Mouse (Mus musculus): Measurements from ENCODE around the gene Sim2.

The Sim2 gene

GRCm38 (mm10) chr16:94079075-94079855 is 5.5 kb upstream of the Sim2 start:
- DNase-seq, result no peak

DNA sequence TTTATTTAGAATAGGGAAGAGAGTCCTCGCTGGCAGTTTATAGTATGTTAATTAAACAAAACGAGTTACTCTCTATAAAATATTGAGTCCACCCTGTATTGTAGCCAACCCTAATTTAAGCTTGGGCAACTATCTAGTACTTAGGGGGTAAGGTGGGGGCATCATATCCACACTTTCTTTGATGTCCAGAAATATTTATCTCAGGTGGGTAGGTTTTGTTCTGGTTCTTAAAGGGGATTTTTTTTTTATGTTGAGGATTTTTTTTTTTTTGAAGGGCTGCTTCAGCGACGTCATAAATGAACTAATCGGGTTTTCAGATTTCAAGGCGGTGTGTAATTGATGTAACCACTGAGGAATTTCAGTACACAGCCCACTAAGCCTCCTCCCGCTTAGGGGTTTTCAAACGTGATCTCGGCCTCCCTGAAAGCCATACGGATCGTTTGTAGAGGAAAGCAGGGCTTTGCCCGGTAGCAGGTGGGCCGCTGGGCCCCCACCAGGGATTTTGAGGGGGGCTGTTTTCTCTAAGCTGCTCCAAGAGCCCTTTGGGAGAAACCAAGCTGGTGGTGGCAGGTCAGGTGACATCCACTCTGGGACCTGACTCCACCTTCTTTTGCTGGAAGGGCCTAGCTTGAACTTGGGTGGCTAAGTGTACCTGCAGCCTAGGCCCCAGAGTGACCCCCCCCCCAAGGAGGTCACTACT is 4.7 kb upstream of the Sim2 start:
- DNase-seq, result no peak

DNA sequence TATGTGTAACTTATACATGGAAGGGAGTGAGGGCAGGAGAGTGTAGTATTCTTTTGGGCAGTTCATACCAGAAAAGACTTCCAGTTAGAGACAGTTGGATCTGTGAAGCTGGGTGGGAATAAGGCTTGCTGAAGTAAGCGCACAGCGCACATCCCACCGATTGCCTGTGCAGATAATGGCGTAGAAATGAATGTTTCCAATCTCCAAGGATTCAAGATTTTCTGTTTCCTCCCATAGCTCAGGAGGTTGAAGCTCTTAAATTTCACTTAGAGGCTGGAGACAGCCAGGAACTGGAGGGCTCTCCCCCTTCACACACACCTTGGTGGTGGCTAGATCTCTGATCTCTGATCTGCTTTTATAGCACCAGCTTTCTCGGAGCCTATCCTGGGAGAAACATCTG is 3.1 kb upstream of the Sim2 start:
- no peak for DNase-seq

GRCm38 (mm10) chr16:94081996-94082708 is 2.6 kb upstream of the Sim2 start:
- DNase-seq, result no peak

DNA sequence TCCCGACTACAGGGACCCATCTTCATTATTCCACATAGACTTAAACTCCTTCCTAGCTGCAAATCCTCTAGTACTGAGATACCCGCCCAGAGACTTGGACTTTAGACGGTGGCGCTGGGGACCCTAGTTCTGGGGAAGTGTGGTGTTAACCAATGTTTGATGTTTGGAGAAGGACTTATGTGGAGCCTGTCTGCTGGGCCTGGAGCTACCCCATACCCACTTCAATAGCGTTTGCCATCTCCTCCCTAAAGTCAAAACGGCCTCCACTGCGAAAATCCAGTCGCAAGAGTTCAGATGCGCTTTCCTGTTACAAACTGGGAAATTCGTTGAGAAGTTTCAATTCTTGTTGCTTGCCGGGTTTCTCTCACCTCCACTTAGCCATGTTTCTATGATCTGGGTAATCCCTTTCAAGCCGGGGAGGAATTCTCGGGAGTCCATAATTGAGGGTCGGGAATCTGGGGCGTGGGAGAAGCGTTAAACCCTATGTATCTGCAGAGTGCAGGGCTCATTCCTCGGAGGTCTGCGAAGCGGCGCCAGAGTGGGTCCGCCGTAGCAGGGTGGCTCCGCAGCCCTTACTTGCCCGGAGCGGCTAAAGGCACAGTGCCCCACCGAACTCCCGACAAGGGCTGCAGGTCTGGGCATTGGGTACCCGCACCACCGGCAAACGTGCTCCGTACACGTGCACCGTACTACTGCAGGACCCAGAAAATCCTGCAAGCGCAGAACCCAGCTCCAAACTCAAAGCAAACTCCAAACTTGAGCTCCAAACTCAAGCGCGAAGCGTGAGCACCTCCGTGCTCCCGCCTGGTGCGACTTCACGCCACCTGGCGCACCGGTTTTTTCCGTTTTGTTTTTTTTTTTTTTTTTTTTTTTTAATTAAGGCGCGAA is 1.5 kb upstream of the Sim2 start:
- DNase-seq, result no peak

DNA sequence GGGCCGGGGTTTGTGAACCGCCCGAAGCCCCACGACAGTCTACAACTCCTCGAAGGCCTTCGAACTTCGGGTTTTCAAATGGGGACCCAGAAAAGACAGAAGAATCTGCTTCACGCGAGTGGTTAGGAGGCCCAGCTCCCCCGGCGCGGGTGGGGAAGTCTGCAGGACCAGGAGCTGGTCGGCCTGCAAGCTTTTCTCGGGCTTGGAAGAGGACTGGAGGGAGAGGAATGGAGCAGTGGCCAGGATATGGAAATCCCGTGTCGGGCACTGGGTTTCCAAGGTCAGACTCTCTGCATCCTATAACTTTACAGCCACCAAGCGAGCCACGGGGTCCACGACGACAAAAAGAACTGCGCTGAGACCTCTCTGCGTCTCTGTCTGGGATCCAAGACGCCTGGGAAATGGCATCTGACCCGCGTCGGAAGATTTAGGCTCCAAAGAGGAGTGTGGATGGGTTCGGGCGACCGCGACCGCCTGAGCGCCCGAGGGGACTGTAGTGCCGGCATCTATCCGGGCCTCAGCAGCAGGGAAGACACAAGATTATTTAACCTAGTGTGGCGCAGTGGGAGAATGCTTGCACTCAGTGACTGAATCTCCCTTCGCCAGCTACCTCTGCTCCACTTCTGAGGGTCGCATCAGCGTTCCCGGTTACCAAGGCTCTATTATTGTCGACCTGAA is 744 bp upstream of the Sim2 start:
- DNase-seq, result no peak

DNA sequence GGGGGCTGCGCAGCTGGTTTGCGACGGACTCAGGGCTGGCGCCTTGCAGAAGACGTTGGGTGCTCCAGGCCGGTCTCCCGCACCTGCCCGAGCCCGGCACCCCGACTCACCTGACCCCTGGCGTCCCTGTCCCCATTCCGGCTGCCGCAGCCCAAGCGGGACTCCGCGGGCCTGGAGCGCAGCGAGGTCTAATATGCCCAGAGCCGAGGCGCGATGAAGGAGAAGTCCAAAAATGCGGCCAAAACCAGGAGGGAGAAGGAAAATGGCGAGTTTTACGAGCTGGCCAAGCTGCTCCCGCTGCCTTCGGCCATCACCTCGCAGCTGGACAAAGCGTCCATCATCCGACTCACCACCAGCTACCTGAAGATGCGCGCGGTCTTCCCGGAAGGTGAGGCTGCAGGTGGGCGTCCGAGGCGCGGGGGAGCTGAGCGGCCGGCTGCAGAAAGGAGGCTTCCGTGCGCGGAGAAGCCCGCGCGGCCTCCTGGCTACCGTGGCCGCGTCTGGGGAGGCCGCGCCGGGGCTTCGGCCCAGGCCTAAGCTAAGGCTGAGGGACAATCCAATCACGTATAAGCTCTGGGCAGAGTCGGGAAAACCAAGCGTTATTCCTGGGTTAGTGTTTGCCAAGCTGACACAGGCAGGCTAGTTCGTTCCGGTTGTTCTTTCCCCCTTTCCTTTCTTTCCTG is 1.0 kb downstream of the Sim2 start:
- DNase-seq, result no peak

GRCm38 (mm10) chr16:94086701-94087569 is 2.2 kb downstream of the Sim2 start:
- no peak for DNase-seq

DNA sequence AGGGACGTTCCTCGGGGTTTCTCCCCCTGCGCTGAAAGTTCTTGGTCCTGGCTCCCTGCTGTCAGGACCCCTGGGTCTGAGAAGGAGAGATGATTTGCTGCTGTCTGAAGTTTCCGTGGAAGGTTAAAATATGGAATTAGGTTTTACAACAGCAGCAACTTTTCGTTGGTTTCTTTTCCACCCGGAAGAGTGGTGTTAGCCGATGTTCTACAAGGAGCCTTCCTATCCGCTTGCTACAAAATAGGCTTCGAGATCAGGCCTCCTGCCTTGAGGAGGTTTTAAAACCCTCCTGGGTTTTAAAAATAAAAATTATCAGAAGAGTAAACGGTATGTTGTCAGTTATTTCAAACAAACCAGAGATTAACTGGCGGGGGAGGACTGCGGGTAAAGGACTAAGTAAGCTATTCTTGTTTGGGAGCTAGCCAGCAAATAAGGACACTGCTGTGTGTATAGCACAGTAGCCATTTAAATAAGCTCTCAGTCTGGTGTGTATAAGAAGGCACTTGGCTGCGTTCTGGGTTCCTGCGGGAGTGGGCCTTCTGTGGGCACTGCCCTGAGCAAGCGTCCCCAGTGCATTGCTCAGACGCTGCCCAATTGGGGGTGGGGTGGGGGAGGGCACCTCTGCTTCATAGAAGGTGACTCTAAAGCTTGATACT is 3.0 kb downstream of the Sim2 start:
- no peak for DNase-seq

GRCm38 (mm10) chr16:94088226-94088748 is 3.6 kb downstream of the Sim2 start:
- no peak for DNase-seq

DNA sequence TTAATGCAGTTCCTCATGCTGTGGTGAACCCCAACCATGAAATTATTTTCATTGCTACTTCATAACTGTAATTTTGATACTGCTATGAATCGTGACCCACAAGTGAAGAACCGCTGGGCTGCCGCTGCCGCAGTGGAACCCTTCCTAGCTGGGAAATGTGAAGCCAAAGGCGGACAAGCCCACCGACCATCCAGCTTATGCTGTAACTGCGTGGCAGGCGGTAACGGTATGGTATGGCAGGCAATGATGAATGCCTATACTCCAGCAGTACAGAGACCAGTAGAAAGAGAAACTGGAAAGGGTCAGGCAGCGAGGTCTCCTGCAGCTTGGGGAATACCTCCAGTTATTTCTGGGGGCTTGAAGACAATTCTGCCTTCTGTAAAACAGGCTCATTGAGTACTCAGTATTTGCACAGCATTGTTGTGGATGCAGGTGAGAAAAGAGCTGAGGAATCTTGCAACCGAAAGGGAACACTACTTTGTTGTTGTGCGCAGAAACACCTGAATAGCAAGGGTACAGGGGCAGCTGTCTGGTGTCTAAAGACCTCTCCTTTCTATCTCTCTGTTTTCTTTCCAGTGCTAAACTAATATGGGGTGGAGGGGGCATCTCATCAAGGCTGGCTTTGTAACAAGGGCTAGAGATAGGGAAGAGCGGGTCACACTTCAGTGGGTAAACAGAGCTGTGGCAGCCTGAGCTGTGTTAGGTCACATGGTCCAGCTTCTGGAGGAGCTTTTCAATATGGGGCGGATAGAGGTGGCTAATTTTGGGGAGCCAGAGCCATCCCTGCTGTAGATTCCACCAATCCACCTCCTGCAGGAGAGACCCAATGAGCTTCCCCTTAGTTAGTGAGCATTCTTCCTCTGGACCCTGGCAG is 4.3 kb downstream of the Sim2 start:
- DNase-seq, result no peak

DNA sequence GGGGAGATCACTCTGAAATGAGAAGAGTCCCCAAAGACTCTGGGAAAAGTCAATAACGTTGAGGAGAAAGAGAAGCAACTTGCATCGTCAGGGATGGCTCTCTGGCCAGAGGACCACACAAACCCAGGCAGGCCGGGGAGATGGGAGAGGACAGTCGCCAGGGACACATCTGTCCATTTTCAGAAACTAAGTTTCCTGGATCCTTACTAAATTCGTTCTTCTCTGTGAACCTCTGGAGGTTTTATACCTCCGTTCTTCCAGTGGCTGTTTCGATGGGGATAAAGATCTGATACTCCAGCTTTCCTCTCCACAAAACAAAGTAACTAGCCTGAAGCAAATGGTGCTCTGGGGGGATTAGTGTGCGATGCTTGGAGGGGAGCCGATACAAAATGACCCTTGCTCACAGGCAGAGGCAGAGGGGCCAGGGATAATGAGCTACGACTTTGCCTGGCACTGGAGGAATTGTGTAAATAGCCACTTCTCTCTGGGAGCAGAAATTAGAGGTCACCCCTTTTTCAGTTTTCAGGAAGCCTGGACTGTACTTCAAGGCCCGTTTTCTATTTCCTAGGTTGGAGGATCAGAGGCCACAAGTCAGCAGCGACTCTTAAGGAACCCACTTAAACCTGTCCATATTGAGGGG is 7.9 kb downstream of the Sim2 start:
- DNase-seq, result no peak

GRCm38 (mm10) chr16:94093151-94093863 is 8.6 kb downstream of the Sim2 start:
- no peak for DNase-seq

DNA sequence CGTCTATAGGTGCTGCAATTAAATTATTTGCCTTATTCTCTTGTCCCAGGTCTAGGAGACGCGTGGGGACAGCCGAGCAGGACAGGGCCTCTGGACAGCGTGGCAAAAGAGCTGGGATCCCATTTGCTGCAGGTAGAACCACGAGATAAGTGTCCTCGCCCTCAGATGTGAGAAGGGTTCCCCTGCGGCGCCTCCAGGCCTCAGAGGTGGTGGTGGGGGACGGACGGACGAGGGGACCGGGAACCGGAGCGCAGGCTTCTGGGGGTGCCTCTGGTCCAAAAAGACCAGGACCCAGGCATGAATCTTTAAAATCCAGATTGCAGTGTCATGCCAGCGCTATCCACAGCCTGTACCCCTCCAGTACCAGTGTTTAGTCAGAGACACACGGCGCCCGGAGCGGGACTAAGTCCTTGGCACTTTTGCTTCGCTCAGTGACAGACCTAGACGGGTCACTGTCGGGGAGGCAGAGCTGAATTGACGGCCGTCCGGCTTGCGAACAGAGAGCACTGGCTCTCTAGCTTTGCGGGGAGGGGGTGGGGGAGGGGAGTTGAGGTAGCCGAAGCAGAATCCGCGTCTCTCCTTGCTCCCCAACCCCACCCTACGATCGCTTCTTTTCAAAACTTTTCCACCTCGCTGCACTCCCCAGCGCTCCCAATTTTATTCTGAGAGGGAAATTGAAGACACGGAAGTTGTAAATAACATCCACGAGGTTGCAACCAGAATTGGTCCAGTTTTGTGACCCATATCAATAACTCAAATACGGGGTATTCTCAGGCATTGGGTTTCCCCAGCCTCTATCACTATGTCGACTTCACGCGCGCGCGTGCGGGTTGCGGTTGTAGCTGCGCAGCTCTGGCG is 9.7 kb downstream of the Sim2 start:
- no peak for DNase-seq

DNA sequence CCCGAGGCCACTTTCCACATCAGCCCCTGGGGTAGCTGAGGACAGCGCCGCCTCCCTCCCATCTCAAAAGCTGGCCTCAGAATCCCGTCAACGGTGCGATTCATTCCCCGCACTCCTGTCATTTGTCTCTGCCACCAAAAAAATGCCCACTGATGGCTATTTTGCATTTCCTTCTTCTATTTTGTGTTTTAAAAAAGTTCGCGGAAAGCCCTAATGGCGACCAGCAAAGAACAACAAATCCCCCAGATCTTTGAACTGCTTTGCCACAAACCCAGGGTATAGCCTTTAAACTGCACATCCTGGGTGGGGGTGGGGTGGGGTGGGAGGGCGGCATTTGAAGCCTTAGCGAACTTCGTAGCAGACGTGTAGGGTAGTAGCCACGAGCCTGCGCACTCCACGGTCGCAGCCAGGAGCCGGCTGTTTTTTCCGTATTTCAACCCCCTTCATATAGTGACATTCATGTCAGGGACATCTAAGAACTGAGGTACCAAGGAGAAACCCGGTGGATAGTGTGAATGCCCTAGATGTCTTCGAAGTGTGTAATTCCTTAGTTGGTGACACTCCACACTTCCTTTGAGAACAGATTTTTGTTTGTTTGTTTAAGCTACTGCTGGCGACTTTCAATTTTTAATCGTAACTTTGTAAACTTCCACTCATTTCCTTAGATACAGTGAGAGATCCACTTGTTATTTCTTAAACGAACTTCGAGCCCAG is 10.5 kb downstream of the Sim2 start:
- no peak for DNase-seq

- no peak for DNase-seq
Measured at GRCm38 (mm10) chr16:94096479-94096878, 11.7 kb downstream of the Sim2 start.
